Mouse (Mus musculus) G1E-ER4 (cell line): ENCODE results near the gene Ap3d1. TPM values are rescaled to one million over a fixed set of nuclear protein-coding genes. Genes with fewer than 3 reads are reported as not detected.

ENCODE experiments used
- GATA1 ChIP-seq: IDR thresholded peaks from one replicate; pipeline ENCODE4 v1.8.0; 2012; ENCODE audit warnings: low read length, inconsistent platforms
- polyA plus RNA-seq: library from polyadenylated mRNA; stranded (reverse); fragments of >175 nt; gene quantifications from 2 replicates; pipeline ENCODE4 v1.2.3, GENCODE M21; 2012

The Ap3d1 gene
- polyA plus RNA-seq, 1 experiment, result 37.8 TPM

- no peak for TF ChIP-seq GATA1
These were observed 57.9 kb downstream of the Ap3d1 start for GRCm38 (mm10) chr10:80684214-80684613.

- TF ChIP-seq GATA1, result no peak
These were observed 58.4 kb downstream of the Ap3d1 start for GRCm38 (mm10) chr10:80683647-80684046.

GRCm38 (mm10) chr10:80682003-80682402 is 60.1 kb downstream of the Ap3d1 start:
- TF ChIP-seq GATA1, result no peak

- no peak for TF ChIP-seq GATA1
These were observed 61.8 kb downstream of the Ap3d1 start for GRCm38 (mm10) chr10:80680260-80680696.

- TF ChIP-seq GATA1, result no peak
These were observed 62.4 kb downstream of the Ap3d1 start for GRCm38 (mm10) chr10:80679556-80680259.

- no peak for TF ChIP-seq GATA1
These were observed 63.3 kb downstream of the Ap3d1 start for GRCm38 (mm10) chr10:80678601-80679377.

- TF ChIP-seq GATA1, result no peak
These were observed 64.1 kb downstream of the Ap3d1 start, which contains the start of gene Mknk2 for GRCm38 (mm10) chr10:80677942-80678436. Mknk2 (minus strand) TSS chr10:80678112.

- TF ChIP-seq GATA1, result no peak
These were observed 64.8 kb downstream of the Ap3d1 start for GRCm38 (mm10) chr10:80677128-80677875.

- no peak for TF ChIP-seq GATA1
These were observed 65.7 kb downstream of the Ap3d1 start for GRCm38 (mm10) chr10:80676198-80676928.

GRCm38 (mm10) chr10:80675405-80676197 is 66.5 kb downstream of the Ap3d1 start:
- TF ChIP-seq GATA1, result no peak

- TF ChIP-seq GATA1, result no peak
These were observed 67.1 kb downstream of the Ap3d1 start for GRCm38 (mm10) chr10:80674851-80675404.

GRCm38 (mm10) chr10:80674161-80674711 is 67.8 kb downstream of the Ap3d1 start:
- TF ChIP-seq GATA1, result no peak

- no peak for TF ChIP-seq GATA1
These were observed 68.4 kb downstream of the Ap3d1 start for GRCm38 (mm10) chr10:80673690-80674089.
